Mouse (Mus musculus): ENCODE measurements around the gene Wdr38. TPM values are rescaled to one million over a fixed set of nuclear protein-coding genes. Genes with fewer than 3 reads are reported as not detected.
A peak's percentile ranks its signal among the peaks of the same experiment; 100 is the strongest.

Wdr38 gene
- polyA plus RNA-seq, 1 experiment from 2014 or later, result 1.8 TPM

DNA sequence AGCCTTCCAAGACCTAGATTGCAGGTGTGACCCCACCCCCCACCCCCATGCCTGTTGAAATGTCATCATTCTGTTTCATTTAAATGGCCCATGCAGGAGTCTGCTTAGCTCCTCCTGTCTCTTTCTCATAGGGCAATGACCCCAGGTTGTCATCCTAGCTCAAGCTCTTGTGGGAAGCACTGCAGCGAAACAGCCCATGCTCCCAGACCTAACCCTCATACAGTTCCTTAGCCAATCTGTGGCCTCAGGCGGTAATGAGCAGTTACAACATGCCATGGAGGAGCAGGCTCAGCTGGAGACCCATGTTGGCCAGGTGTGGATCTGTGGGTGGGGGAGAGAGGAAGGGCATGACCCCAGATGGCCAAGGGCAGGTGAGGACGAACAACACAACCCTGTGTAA, 22.1 kb upstream of the Wdr38 start:
- no peak overlapping the region for H3K27ac ChIP-seq (replicated peaks)
- WGBS, result 86% methylated on average over 3 of the region's 3 CpGs

GRCm38 (mm10) chr2:38975941-38976805, 21.1 kb upstream of the Wdr38 start:
- Histone ChIP-seq H3K9ac (no peak overlapping the region), H3K4me3 (no peak overlapping the region), H3K36me3 (no peaks in the 10 kb centered on the region), H3K27me3 (no peaks in the 10 kb centered on the region), H3K4me2 (no peak overlapping the region), H3K9me3 (no peaks in the 10 kb centered on the region), H3K27ac (replicated peaks) (no peak overlapping the region), H3K4me1 (replicated peaks) (no peaks in the 10 kb centered on the region)
- no peak for ATAC-seq (ENCODE audit: low FRiP score, low read depth)
- WGBS, result 86% methylated on average over 21 of the region's 21 CpGs

More for the DNA sequence above, 22.1 kb upstream of the Wdr38 start:
- Histone ChIP-seq H3K4me1 (replicated peaks) (no peaks in the 10 kb centered on the region), H3K9me3 (no peaks in the 10 kb centered on the region), H3K9ac (no peak overlapping the region), H3K4me2 (no peak overlapping the region), H3K4me3 (no peak overlapping the region), H3K27me3 (no peaks in the 10 kb centered on the region), H3K36me3 (no peaks in the 10 kb centered on the region)
- no peak for ATAC-seq (ENCODE audit: low FRiP score, low read depth)

GRCm38 (mm10) chr2:38977837-38978236, 19.4 kb upstream of the Wdr38 start:
- Histone ChIP-seq H3K4me1 (replicated peaks) (no peaks in the 10 kb centered on the region), H3K9ac (no peak overlapping the region), H3K9me3 (no peaks in the 10 kb centered on the region), H3K27ac (replicated peaks) (no peak overlapping the region), H3K4me3 (no peak overlapping the region), H3K27me3 (no peaks in the 10 kb centered on the region), H3K4me2 (no peak overlapping the region), H3K36me3 (no peaks in the 10 kb centered on the region)
- no peak for ATAC-seq (ENCODE audit: low FRiP score, low read depth)
- 66% methylated on average over 4 of the region's 4 CpGs for WGBS

GRCm38 (mm10) chr2:38983456-38983855, 13.8 kb upstream of the Wdr38 start:
- no peak for ATAC-seq (ENCODE audit: low FRiP score, low read depth)
- Histone ChIP-seq H3K27ac (replicated peaks) (no peak overlapping the region), H3K4me2 (no peak overlapping the region), H3K36me3 (no peaks in the 10 kb centered on the region), H3K9me3 (no peaks in the 10 kb centered on the region), H3K27me3 (no peaks in the 10 kb centered on the region), H3K4me1 (replicated peaks) (no peaks in the 10 kb centered on the region), H3K9ac (no peak overlapping the region), H3K4me3 (no peak overlapping the region)
- 93% methylated on average over 2 of the region's 2 CpGs for WGBS

DNA sequence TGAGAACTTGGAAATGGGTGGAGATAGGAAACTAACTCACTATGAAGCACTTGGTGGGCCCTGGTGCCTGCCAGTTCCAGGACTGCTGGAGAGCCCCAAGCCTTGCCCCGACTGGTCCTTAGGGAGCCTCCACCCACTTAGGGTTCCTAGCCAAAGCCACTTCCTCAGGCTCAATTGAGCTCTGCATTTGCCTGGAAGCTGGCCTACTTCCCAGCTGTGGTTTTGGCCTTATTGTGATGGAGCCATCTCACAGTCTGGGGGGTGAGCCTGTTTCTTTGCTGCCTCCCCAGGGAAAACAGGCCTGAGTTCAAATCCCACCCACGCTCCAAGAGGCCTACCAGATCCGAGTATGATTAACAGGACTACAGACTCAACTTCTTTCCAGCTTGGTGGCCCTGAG, 10.7 kb upstream of the Wdr38 start:
- no peaks in the 10 kb centered on the region for H3K27me3 ChIP-seq
- H3K4me2 ChIP-seq, result no peak overlapping the region
- H3K9me3 ChIP-seq, result no peaks in the 10 kb centered on the region
- no peak for ATAC-seq (ENCODE audit: low FRiP score, low read depth)
- H3K27ac ChIP-seq (replicated peaks), result no peak overlapping the region
- H3K4me3 ChIP-seq, result no peak overlapping the region
- H3K4me1 ChIP-seq (replicated peaks), result no peaks in the 10 kb centered on the region
- no peaks in the 10 kb centered on the region for H3K36me3 ChIP-seq
- WGBS, result 81% methylated on average over 3 of the region's 3 CpGs
- no peak overlapping the region for H3K9ac ChIP-seq

GRCm38 (mm10) chr2:38987371-38987770, 9.9 kb upstream of the Wdr38 start:
- Histone ChIP-seq H3K27me3 (no peaks in the 10 kb centered on the region), H3K4me3 (no peak overlapping the region), H3K9me3 (no peaks in the 10 kb centered on the region), H3K9ac (no peak overlapping the region), H3K4me1 (replicated peaks) (no peaks in the 10 kb centered on the region), H3K27ac (replicated peaks) (no peak overlapping the region), H3K36me3 (no peaks in the 10 kb centered on the region), H3K4me2 (no peak overlapping the region)
- 71% methylated on average over 1 of the region's 1 CpGs for WGBS
- ATAC-seq (ENCODE audit: low FRiP score, low read depth), result 0 out of 2 replicates have a peak, but pooled peaks have one; percentile 25

GRCm38 (mm10) chr2:38987803-38988510, 9.3 kb upstream of the Wdr38 start:
- no peak overlapping the region for H3K4me3 ChIP-seq
- H3K4me1 ChIP-seq (replicated peaks), result no peaks in the 10 kb centered on the region
- H3K27ac ChIP-seq (replicated peaks), result no peak overlapping the region
- no peaks in the 10 kb centered on the region for H3K9me3 ChIP-seq
- no peak; the same call in 1 of the 2 replicates for ATAC-seq (ENCODE audit: low FRiP score, low read depth)
- H3K36me3 ChIP-seq, result no peaks in the 10 kb centered on the region
- no peaks in the 10 kb centered on the region for H3K27me3 ChIP-seq
- no peak overlapping the region for H3K9ac ChIP-seq
- no peak overlapping the region for H3K4me2 ChIP-seq
- WGBS, result 81% methylated on average over 6 of the region's 6 CpGs

DNA sequence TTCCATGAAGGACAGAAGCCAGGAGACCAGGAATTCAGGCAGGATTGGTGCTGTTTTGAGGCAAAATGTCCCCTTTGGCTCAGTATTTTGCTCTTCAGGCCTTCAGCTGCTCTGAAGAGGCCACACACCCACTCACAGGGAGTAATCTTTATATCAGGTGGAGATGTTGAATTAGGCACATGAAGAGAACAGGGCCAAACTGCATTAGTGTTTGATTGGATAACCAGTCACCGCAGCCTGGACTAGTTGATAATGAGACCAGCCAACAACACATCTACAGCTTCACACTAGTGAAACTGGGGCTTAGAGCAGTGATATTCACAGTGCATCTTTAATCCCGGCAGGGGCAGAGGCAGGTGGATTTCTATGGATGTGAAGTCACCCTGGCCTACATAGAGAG, 8.3 kb upstream of the Wdr38 start:
- H3K36me3 ChIP-seq, result no peaks in the 10 kb centered on the region
- ATAC-seq (ENCODE audit: low FRiP score, low read depth), result no peak
- WGBS, result 95% methylated on average over 2 of the region's 2 CpGs

DNA sequence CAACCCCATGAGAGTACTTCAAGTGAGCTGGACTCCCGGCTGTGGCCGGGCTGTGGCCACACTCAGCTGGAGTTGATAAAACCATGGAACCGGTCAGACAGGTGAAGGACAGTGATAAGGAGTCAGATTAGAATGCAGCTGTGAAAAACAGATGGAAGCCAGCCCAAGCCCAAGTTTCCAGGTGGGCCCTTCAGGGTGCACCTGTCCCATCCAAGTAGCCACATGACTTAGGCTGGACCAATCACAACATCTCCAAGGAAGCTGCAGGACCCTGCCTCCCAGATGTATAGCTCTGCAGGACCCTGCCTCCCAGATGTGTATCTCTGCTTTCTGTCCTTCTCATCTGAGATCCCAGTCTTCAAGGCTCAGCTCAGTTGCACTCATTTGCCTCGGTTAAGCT, 5.3 kb upstream of the Wdr38 start:
- Histone ChIP-seq H3K27ac (replicated peaks) (no peak overlapping the region), H3K9me3 (no peaks in the 10 kb centered on the region), H3K9ac (no peak overlapping the region), H3K4me2 (no peak overlapping the region), H3K27me3 (no peaks in the 10 kb centered on the region), H3K4me1 (replicated peaks) (no peaks in the 10 kb centered on the region), H3K4me3 (no peak overlapping the region), H3K36me3 (no peaks in the 10 kb centered on the region)
- ATAC-seq (ENCODE audit: low FRiP score, low read depth), result no peak
- 82% methylated on average over 4 of the region's 4 CpGs for WGBS

More for the DNA sequence above, 8.3 kb upstream of the Wdr38 start:
- Histone ChIP-seq H3K4me3 (no peak overlapping the region), H3K9me3 (no peaks in the 10 kb centered on the region), H3K9ac (no peak overlapping the region), H3K27me3 (no peaks in the 10 kb centered on the region), H3K27ac (replicated peaks) (no peak overlapping the region), H3K4me2 (no peak overlapping the region), H3K4me1 (replicated peaks) (no peaks in the 10 kb centered on the region)

DNA sequence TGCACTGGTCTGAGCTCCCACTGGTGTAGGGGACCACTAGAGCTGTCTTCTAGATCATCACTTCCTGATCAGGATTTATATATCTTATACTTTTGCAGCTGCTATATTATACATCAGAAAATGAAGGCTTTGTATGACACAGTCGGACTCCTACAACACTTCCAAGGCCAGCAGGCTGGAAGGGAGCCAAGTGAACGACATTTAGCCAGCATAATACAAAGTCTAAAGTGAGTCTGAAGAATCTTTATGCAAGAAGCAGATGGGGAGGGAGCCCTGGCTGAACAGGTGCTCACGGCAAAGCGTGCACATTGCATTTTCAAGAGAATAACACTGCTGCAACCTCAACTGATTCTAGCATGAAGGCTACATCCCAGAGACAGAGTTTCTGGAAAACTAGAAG, 4.8 kb upstream of the Wdr38 start:
- no peak overlapping the region for H3K4me2 ChIP-seq
- no peaks in the 10 kb centered on the region for H3K4me1 ChIP-seq (replicated peaks)
- WGBS, result 40% methylated on average over 4 of the region's 4 CpGs
- H3K9me3 ChIP-seq, result no peaks in the 10 kb centered on the region
- no peaks in the 10 kb centered on the region for H3K27me3 ChIP-seq
- H3K4me3 ChIP-seq, result no peak overlapping the region
- no peak overlapping the region for H3K9ac ChIP-seq
- H3K27ac ChIP-seq (replicated peaks), result no peak overlapping the region
- H3K36me3 ChIP-seq, result no peaks in the 10 kb centered on the region
- ATAC-seq (ENCODE audit: low FRiP score, low read depth), result no peak

- Histone ChIP-seq H3K27me3 (no peaks in the 10 kb centered on the region), H3K27ac (replicated peaks) (no peak overlapping the region), H3K9ac (no peak overlapping the region), H3K36me3 (peaks cover 26% of the 10 kb centered on the region), H3K4me3 (no peak overlapping the region), H3K4me1 (replicated peaks) (peaks cover 24% of the 10 kb centered on the region), H3K9me3 (no peaks in the 10 kb centered on the region), H3K4me2 (no peak overlapping the region)
- no peak for ATAC-seq (ENCODE audit: low FRiP score, low read depth)
- WGBS, result 64% methylated on average over 4 of the region's 4 CpGs
Observed at GRCm38 (mm10) chr2:38999381-38999780, 2.1 kb downstream of the Wdr38 start.

DNA sequence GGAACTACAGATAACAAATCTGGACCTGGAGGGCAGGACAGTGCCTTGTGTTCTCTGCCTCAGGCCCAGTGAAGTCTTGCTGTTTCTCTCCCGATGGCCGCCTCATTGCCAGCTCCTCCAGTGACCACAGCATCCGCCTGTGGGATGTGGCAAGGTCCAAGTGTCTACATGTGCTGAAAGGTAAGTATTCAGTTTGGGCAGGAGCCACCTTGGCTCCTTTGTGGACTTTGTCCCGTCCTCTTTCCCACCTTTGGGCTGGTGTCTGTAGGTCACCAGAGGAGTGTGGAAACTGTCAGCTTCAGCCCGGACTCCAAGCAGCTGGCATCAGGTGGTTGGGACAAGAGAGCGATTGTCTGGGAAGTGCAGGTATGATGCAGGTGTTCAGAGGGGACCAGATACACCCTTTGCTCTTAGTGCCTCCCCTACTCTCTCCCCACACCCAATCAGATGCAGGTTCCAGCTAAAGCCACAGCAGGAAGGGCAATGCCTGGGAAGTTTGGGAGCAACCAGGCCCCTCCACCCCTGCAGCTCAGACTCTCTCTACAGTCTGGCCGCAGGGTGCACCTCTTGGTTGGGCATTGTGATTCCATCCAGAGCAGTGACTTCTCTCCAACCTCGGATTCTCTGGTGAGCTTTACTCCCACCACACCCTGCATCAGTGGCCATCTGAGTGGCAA, 2.8 kb downstream of the Wdr38 start:
- Histone ChIP-seq H3K27me3 (no peaks in the 10 kb centered on the region), H3K27ac (replicated peaks) (no peak overlapping the region), H3K4me1 (replicated peaks) (peaks cover 24% of the 10 kb centered on the region), H3K36me3 (peaks cover 26% of the 10 kb centered on the region), H3K9ac (no peak overlapping the region), H3K4me3 (no peak overlapping the region), H3K9me3 (no peaks in the 10 kb centered on the region), H3K4me2 (no peak overlapping the region)
- 65% methylated on average over 8 of the region's 8 CpGs for WGBS
- ATAC-seq (ENCODE audit: low FRiP score, low read depth), result no peak
